Mouse (Mus musculus) intestine, embryonic 14.5 days (tissue): ENCODE measurements around the gene Klf5. TPM values are rescaled to one million over a fixed set of nuclear protein-coding genes. Genes with fewer than 3 reads are reported as not detected.

Experiments
- ATAC-seq: fragments of 200-750 bp; cut with Nextera tagmentation; replicated peaks from 2 replicates; pipeline ENCODE4 v1.8.0; 2017; ENCODE audit warnings: low read depth, moderate number of reproducible peaks, moderate TSS enrichment, moderate library complexity; ENCODE audit not compliant: low FRiP score, low TSS enrichment
- DNase-seq: peaks from one replicate; pipeline ENCODE4 v3.0.0-alpha.2; 2018; ENCODE audit warnings: low spot score
- H3K27ac ChIP-seq: fragments of 300-500 bp; sonication (generic); 2 replicates; pipeline ENCODE4 v1.5.1; 2014; ENCODE audit warnings: low read depth, mild to moderate bottlenecking, control low read depth
- H3K27me3 ChIP-seq: fragments of 300-500 bp; sonication (generic); replicated peaks from 2 replicates; pipeline ENCODE4 v1.6.1; 2014; ENCODE audit warnings: low read length, control low read depth; ENCODE audit not compliant: control insufficient read depth, insufficient read depth
- H3K36me3 ChIP-seq: fragments of 300-500 bp; sonication (generic); 2 replicates; pipeline ENCODE4 v1.6.1; 2014; ENCODE audit warnings: low read length, control low read depth; ENCODE audit not compliant: control insufficient read depth, insufficient read depth
- H3K4me1 ChIP-seq: fragments of 300-500 bp; sonication (generic); replicated peaks from 2 replicates; pipeline ENCODE4 v1.6.1; 2014; ENCODE audit warnings: low read length, control low read depth, mixed read lengths; ENCODE audit not compliant: control insufficient read depth, insufficient read depth
- H3K4me2 ChIP-seq: fragments of 300-500 bp; sonication (generic); 2 replicates; pipeline ENCODE4 v1.6.1; 2014; ENCODE audit warnings: low read length
- H3K4me3 ChIP-seq: fragments of 300-500 bp; sonication (generic); 2 replicates; pipeline ENCODE4 v1.5.1; 2014; ENCODE audit warnings: low read depth, low read length, control low read depth, mixed read lengths
- H3K9ac ChIP-seq: fragments of 300-500 bp; sonication (generic); 2 replicates; pipeline ENCODE4 v1.6.1; 2014; ENCODE audit warnings: mild to moderate bottlenecking, low read length
- H3K9me3 ChIP-seq: fragments of 300-500 bp; sonication (generic); 2 replicates; pipeline ENCODE4 v1.6.1; 2016; ENCODE audit warnings: low read length, control low read depth; ENCODE audit not compliant: control insufficient read depth
- WGBS: fragments of 180-500 bp; shearing (Covaris S2); extraction: QIAGEN DNeasy Blood & Tissue Kit; methylation state at CpG from one replicate; pipeline ENCODE4 v1.1.7; 2014; 5-methylcytosine and 5-hydroxymethylcytosine counted together
- polyA plus RNA-seq: library from polyadenylated mRNA; unstranded; fragments of >200 nt; fragmentation: Nextera tagmentation; extraction: Ambion mirVana; gene quantifications from 2 replicates; pipeline ENCODE4 v1.2.1, GENCODE M21; 2014

Klf5 gene
- polyA plus RNA-seq, 1 experiment from 2014 or later: 93.4 TPM

DNA sequence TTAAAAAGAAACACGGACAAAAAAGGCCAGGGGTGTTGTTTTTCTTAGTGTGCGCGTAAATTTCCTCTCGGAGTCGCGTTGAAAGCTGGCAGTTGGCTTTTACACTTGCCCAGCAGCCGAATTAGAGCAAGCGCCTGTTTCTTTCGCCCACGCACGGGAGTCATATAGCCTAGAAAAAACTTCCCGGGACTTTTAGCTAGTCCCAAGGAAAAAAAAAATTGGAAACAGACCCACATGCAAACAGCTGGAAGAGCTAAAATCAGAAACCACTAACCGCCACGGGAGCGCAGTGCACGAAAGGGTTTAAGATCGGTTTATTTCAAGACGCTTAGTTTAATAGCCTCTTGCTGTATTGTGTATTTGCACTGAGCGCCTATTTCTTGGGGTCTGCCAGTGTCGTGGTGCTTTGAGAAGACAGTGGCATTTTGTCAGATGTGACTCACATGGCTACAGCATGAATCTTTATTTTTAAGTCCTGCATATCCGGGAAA lies 1.3 kb downstream of the Klf5 start:
- ATAC-seq: no peak
- peak; percentile 70 for DNase-seq
- 0 out of 2 replicates have a peak, but pooled peaks cover 5% of the 10 kb centered on the region for H3K4me1 ChIP-seq
- WGBS: 4% methylated on average over 21 of the region's 21 CpGs
- H3K4me3 ChIP-seq: peak overlapping the region; percentile 68
- H3K4me2 ChIP-seq: peak overlapping the region; percentile 62
- peak overlapping the region; percentile 67; the same call in 1 of the 2 replicates for H3K27ac ChIP-seq
- peaks cover 5% of the 10 kb centered on the region for H3K36me3 ChIP-seq
- peak overlapping the region; percentile 76 for H3K9ac ChIP-seq
- H3K27me3 ChIP-seq: peaks cover 24% of the 10 kb centered on the region
- H3K9me3 ChIP-seq: no peaks in the 10 kb centered on the region

DNA sequence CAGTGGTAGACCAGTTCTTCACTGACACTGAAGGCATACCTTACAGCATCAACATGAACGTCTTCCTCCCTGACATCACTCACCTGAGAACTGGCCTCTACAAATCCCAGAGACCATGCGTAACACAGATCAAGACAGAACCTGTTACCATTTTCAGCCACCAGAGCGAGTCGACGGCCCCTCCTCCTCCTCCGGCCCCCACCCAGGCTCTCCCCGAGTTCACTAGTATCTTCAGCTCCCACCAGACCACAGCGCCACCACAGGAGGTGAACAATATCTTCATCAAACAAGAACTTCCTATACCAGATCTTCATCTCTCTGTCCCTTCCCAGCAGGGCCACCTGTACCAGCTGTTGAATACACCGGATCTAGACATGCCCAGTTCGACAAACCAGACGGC lies 3.0 kb downstream of the Klf5 start:
- no peaks in the 10 kb centered on the region for H3K9me3 ChIP-seq
- H3K4me2 ChIP-seq: peak overlapping the region; percentile 62
- peaks cover 5% of the 10 kb centered on the region for H3K36me3 ChIP-seq
- peak; percentile 29; the same call in 1 of the 2 replicates for ATAC-seq
- H3K27me3 ChIP-seq: peaks cover 24% of the 10 kb centered on the region
- peak overlapping the region; percentile 76 for H3K9ac ChIP-seq
- DNase-seq: peak; percentile 75
- H3K4me3 ChIP-seq: peak overlapping the region; percentile 68
- 0 out of 2 replicates have a peak, but pooled peaks cover 5% of the 10 kb centered on the region for H3K4me1 ChIP-seq
- WGBS: 53% methylated on average over 11 of the region's 11 CpGs
- no peak overlapping the region for H3K27ac ChIP-seq

DNA sequence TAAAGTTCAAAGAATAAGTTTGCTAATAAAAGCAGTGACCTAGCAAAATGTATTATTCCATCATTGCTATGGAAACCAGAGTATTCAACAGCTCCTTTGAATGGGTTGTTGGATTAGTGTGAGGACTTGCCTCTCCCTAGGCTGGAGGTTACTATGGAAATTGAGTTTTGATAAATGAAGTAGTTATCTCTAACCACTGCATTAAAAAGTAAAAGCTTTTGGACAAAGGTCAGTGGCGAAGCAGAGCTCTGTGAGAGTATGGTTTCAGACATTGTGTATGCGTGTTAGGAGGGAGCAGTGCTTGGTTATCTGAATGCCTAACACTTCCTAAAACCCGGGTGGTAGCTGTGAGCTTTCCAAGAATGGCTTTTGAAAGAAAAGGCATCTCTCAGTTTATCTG lies 5.9 kb downstream of the Klf5 start:
- ATAC-seq (no peak), DNase-seq (no peak)
- WGBS: 64% methylated on average over 3 of the region's 3 CpGs
- H3K27me3 ChIP-seq: peaks cover 14% of the 10 kb centered on the region
- no peaks in the 10 kb centered on the region for H3K9me3 ChIP-seq
- H3K4me1 ChIP-seq: no peaks in the 10 kb centered on the region
- H3K36me3 ChIP-seq: peaks cover 5% of the 10 kb centered on the region
- no peak overlapping the region for H3K4me3 ChIP-seq
- H3K27ac ChIP-seq: peak overlapping the region; percentile 29
- peak overlapping the region; percentile 1; the same call in 1 of the 2 replicates for H3K4me2 ChIP-seq
- no peak overlapping the region for H3K9ac ChIP-seq

DNA sequence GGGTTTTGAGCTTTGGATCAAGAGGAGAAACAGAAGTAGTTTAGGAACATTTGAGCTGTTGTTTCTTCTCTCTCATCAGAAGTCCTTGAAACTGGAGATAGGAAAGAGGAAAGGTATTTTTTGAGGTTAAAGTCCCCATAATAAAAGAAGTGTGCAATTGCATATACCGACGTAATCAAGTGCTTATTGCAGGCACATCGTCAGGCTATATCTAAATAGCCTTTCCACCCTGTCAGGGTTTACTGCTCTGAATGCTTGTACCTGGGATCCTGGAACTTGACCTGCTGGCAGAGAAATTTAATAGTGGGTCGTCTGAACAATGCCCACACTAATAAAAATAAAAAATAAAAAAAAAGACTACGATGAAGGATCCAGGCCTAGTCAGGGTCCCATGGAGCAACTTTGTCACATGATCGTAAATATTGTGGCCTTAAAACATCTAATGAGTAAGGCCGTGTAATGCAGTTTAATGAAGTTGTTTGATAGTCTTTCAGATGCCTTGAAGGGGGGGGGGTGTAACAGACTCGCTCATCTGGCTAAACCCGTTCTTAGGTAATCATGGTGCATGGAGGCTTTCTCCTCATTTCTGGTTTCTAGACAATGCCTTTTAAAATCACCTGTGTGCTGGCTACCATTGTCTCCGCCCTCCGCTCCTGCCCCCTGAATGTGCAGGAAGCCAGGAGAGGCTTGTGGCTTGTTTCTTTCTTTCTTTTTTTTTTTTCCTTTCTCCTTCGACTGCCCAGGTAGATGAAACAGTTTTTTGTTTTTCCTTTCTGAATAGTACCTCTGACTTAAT lies 6.7 kb downstream of the Klf5 start:
- Histone ChIP-seq H3K9me3 (no peaks in the 10 kb centered on the region), H3K4me3 (no peak overlapping the region), H3K27me3 (peaks cover 13% of the 10 kb centered on the region), H3K36me3 (peaks cover 5% of the 10 kb centered on the region), H3K4me1 (no peaks in the 10 kb centered on the region), H3K9ac (no peak overlapping the region), H3K4me2 (peak overlapping the region; percentile 20; the same call in 1 of the 2 replicates), H3K27ac (no peak overlapping the region)
- 70% methylated on average over 12 of the region's 12 CpGs for WGBS
- peak; percentile 51; the same call in 1 of the 2 replicates for ATAC-seq
- DNase-seq: no peak

DNA sequence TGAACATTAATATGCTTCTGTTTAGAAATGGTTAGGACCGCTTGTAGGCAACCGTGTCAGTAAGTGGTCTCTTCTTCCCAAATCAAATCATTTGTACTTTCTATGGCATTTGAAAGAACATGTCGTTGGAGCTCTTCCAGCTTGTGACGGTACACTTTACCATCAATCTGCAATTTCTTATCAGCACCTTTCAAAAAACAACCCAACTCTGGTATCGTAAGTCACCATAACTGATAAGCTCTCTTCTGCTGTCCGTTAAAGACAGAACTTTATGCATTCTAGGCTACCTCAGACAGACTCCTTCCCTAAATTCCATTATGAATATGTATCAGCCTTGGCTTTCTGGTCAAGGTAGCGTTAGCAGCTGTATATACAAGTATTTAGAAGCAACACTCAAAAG lies 7.9 kb downstream of the Klf5 start:
- no peak for DNase-seq
- H3K9me3 ChIP-seq: no peaks in the 10 kb centered on the region
- H3K36me3 ChIP-seq: peaks cover 5% of the 10 kb centered on the region
- H3K4me3 ChIP-seq: no peak overlapping the region
- H3K27ac ChIP-seq: no peak overlapping the region
- H3K27me3 ChIP-seq: peaks cover under 1% of the 10 kb centered on the region
- 63% methylated on average over 7 of the region's 7 CpGs for WGBS
- no peak overlapping the region for H3K9ac ChIP-seq
- H3K4me1 ChIP-seq: no peaks in the 10 kb centered on the region
- H3K4me2 ChIP-seq: peak overlapping the region; percentile 20; the same call in 1 of the 2 replicates
- no peak for ATAC-seq

DNA sequence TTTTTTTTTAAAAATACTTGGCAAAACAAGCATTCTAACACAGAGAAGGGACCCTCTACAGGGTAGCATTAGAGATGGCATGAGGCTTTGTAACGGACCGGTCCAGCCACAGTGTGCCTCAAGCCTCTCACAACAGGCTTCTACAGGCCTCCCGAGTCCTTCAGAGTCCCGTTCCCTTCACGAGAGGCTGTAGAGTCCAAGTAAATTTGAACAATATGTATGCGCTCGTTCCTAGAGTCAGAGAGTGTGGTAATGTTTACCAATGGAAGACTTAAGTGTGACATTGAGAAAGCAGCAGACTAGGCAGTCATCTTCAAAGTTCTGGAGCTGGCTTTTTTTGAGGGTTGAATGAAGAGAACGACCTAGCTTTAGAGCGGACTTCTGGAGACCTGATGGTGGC lies 11.1 kb downstream of the Klf5 start:
- no peaks in the 10 kb centered on the region for H3K4me1 ChIP-seq
- no peaks in the 10 kb centered on the region for H3K9me3 ChIP-seq
- no peak overlapping the region for H3K4me3 ChIP-seq
- no peak for DNase-seq
- no peak overlapping the region for H3K27ac ChIP-seq
- no peak overlapping the region for H3K4me2 ChIP-seq
- H3K36me3 ChIP-seq: peaks cover 2% of the 10 kb centered on the region
- H3K27me3 ChIP-seq: no peaks in the 10 kb centered on the region
- ATAC-seq: no peak
- 89% methylated on average over 9 of the region's 9 CpGs for WGBS
- H3K9ac ChIP-seq: no peak overlapping the region

DNA sequence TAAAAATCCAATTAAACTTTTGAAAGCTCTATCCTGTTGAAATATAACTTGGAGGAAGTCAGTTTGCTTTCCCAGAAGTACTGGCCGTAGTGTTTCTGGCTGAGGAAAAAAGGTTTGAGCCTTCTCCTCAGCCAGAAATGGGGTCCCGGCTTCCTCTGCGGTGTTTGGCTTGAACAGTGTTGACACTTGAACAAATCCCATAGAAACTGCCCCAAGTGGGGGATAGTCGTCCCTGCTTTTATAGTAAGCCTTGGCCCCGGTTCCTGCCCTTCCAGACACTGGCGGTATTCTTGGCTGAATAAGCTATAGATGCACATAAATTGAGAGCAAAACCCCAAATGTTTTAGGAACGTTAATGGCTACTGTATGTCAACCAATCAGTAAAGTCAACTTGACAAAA lies 11.9 kb downstream of the Klf5 start:
- Histone ChIP-seq H3K4me2 (no peak overlapping the region), H3K9me3 (no peaks in the 10 kb centered on the region), H3K4me3 (no peak overlapping the region), H3K36me3 (peaks cover 2% of the 10 kb centered on the region), H3K27me3 (no peaks in the 10 kb centered on the region), H3K4me1 (no peaks in the 10 kb centered on the region), H3K9ac (no peak overlapping the region), H3K27ac (no peak overlapping the region)
- WGBS: 83% methylated on average over 7 of the region's 7 CpGs
- no peak for DNase-seq
- no peak for ATAC-seq

DNA sequence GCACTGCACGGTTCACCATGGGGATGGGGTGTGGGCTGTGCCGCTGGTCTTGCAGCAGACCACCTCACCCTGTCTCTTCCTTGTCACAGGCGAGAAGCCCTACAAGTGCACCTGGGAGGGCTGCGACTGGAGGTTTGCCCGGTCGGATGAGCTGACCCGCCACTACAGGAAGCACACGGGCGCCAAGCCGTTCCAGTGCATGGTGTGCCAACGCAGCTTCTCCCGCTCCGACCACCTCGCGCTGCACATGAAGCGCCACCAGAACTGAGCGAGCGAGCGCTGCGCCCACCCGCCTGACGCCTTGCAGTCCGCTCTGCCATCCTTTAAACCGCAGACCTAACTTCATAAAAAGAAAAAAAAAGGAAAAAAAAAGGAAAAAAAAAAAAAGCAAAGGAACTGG lies 14.6 kb downstream of the Klf5 start:
- Histone ChIP-seq H3K9me3 (no peaks in the 10 kb centered on the region), H3K4me2 (no peak overlapping the region), H3K36me3 (peaks cover 2% of the 10 kb centered on the region; the same call in 1 of the 2 replicates), H3K27ac (no peak overlapping the region), H3K4me1 (no peaks in the 10 kb centered on the region), H3K27me3 (no peaks in the 10 kb centered on the region), H3K4me3 (no peak overlapping the region), H3K9ac (no peak overlapping the region)
- 93% methylated on average over 24 of the region's 24 CpGs for WGBS
- ATAC-seq (no peak), DNase-seq (no peak)
